Mouse (Mus musculus) T-helper 1 cell (primary cell): Measurements from ENCODE around the gene Il27ra.

Experiments used
- in situ Hi-C: fragments of 300-600 bp; cut with MboI, MseI; formaldehyde crosslinking; loops from one replicate; pipeline ENCODE4 v1.15.1; 2025; ENCODE audit warnings: high pct_unique_total_duplicates

The Il27ra gene

DNA sequence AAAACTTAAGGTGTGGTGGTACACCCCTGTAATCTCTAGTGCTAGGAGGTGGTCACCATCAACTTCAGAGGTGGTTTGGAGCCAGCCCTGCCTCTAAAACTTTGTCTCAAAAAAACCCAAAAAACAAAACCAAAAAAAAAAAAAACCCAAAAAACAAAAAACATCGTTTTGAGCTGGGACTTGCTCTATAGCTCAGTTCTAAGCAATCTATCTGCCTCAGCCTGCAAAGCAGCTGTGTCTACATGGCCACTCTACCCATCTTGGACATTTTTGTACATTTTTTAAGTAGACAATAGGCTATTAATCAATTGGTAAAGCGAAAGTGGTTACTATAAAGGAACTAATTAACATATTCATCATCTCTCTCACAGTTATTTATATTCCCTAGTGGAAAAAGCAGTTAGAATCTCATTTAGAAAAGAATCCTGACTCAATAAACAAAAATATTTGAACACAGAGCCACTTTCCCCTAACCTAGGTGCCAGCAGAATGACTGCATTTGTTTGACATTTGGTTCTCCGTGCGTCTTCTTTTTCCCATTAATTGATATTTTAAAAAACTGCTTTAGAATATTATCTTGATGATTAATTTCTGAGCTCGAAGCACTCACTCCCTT lies 23.2 kb upstream of the Il27ra start:
- in situ Hi-C loops: no loop called here

DNA sequence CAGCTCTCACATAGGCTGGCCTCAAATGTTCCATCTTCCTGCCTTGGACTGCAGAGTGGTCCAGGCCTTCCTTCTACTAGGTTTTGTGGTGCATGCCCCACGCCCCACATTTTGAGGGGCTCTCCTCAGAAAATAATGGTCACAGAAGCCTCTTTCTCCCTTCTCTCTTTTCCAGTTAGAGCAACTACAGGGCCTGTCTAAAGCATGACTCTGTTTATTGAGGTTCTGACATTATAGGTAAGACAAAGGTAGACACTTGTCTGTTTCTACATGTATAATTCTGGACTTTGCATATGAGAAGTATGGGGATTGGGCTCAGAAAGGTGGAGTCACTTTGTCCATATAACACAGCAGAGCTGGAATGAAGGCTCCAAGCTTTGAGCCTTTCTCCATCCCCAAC lies 22.6 kb upstream of the Il27ra start, which contains the start of gene Gm10643:
Gm10643 (minus strand) TSS at position 101 of the 400 bp plus-strand sequence.
- in situ Hi-C loops: no loop called here

DNA sequence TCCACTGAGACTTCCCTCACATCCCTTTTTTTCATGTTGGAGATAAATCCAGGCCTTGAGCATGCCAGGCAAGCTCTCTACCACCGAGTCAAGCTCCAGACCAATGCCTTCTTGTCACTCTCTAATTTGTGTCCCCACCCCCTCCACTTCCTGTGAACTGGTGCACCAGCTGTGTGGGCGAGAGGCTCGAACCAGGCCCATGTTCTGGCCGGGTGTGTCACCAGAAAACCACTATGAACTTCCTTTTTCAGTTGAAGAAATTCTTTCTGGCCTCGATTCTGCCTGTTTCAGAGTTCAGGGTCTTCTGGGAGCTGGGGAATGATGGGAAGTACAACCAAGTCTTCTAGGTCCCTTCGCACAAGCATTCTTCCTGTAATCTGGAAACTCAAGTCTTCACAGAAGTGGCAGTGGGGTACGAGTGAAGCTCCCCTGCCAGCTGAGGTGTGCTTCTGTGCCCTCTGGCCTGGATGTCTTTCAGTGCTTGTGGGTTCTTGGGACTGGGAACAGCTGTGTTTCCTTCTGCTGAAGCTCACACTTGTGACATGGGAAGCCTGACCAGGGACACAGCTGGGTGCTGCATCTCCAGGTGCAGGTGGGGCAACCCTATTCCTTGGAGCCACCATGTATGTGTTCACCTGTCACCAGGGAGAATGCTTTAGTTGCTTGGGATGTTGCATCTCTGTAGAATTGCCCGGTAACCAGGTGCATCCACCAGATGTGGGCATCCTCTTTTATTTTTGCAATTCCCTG lies 21.6 kb upstream of the Il27ra start:
- in situ Hi-C loops: no loop called here

DNA sequence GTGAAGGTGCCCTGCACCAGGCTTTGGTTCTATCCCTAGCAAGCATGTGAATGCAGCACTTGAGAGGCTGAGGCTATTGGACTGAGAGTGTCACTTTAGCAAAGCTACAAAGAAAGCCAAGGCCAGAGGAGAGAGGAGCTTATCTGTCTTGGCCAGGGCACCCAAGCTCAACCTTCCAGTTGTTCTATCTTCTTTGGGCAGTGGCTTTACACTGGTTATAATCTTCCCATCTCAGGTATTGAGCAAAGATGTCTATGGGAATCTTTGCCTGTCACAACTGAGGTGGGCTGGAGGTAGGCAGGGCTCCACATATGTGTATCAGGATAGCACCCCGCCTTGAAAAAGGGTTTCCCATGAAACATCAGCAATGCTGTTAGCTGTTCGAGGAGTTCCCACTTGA lies 17.9 kb upstream of the Il27ra start:
- in situ Hi-C loops: no loop called here

DNA sequence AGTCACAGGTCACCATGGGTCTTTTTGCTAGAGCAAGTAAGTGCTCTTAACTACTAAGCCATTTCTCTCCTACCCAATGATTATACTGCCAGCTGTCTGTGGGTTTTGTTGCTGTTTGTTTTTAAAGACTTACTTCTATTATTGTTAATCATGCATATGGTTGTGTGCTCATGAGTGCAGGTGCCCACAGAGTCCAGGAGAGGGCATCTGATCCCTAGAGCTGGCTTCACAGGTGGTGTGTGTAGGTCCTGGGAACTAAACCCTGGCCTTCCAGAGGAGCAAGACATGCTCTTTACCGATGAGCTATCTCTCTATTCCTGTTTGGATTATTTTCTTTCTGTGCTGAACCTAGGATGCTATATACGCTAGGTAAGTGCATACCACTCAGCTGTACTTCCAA lies 16.8 kb upstream of the Il27ra start:
- in situ Hi-C loops: no loop called here

DNA sequence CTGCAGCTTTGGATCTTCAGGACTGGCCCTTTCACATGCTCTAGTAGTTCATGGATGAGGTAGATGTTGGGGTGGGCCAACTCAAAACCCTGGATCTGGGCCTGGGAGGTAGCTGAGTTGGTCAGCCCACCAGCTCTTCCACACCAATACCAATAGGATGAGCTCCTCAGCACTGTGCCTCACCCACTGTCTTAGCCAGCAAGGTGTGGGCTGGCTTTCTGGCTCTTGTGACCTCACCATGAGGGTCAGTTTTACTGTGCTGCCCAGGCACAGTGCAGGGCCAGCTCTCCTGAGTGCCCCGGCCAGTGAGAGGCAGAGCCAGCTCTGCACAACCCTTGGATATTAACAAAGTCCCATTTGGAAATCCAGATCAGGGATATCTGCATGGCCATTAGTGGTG lies 15.4 kb upstream of the Il27ra start:
- in situ Hi-C loops: no loop called here

DNA sequence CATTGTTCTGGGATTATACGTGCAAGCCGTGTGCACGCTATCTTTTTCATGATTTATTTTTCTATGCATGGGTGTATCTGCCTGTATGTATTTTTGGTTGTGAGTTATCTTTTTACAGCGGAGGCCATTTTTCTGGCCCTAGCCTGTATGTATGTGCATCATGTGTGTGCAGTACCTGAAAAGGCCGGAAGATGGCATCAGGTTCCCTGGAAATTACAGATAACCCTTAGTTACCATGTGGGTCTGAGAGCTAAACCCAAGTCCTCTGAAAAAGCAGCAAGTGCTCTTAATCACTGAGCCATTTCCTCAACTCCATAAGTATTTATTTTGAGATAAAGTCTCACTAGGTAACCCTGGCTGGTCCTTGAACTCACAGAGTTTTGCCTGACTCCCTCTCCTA lies 10.8 kb upstream of the Il27ra start:
- in situ Hi-C loops: loop anchor here (5.0 kb wide), 1 partner anchor 39 kb away; no protein-coding TSS in a partner anchor

DNA sequence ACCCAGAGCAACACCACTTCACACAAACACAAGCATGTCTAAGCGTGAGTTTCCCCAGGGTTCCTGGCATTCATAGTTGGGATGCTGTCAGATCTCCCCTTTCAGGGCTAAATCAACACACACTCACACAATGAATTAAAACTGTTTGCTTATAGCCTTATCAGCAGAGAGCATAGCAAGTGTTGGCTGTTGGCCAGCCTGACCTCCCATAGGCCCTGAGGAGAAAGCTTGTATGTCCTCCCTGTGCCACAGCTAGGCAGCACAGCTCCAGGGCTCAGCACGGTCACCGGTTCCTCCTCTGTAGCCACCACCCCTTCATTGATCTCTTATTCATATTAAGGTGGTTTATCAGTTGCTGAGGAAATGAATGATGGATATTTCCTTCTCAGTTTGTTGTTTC lies 10.4 kb upstream of the Il27ra start:
- in situ Hi-C loops: loop anchor here (5.0 kb wide), 1 partner anchor 40 kb away; no protein-coding TSS in a partner anchor

DNA sequence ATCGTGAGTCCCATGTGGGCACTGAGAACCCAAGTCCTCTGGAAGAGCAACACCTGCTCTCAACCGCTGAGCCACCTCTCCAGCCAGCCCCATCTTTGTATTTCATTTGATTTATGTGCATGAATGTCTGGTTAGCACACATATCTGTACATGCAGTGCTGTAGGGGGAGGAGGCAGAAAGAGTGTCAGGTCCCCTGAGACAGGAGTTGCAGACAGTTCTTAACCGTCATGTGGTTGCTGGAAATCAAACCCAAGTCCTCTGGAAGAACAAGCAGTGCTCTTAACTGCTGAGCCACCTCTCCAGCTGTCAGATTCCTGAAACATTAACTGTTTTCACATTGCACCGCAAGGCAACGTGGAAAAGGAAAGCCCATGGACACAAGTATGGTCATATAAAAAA lies 5.8 kb upstream of the Il27ra start:
- in situ Hi-C loops: no loop called here

DNA sequence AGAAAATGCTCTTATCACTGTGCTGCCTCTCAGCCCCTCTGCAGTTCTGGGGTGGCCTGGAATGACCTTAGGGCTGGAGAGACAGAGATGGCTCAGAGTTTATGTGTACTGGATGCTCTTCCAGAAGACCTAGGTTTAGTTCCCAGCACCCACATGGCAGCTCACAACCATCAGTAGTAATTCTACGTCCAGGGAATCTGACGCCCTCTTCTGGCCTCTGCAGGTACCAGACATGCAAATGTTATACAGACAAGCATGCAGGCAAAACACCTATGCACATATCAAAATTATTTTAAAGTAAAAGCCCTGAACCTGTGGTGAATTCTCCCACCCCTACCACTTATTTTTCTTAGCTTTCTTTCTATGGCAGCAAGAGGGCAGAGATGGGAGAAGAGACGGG lies 4.1 kb upstream of the Il27ra start:
- in situ Hi-C loops: no loop called here

DNA sequence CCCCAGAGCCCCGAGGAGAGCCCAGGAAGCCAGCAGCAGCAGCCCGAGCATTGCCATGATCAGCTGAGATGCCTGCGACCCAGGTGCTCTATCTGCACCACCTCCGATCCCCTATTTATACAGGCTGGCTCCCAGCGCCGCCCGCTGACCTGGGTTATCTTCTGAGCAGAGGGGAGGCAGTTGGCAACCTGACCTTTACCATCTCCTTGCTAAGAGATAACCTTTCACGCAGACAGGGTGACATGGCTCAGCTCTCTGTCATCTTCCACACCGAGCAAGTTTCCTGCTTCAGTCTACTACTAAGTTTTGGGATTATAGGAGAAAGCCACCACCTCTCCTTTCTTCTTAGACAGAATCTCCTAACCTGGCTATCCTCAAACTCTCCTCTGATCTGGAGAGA lies 2.5 kb upstream of the Il27ra start, which contains the start of gene Rln3:
Rln3 (minus strand) TSS at position 101 of the 400 bp plus-strand sequence.
- in situ Hi-C loops: no loop called here

DNA sequence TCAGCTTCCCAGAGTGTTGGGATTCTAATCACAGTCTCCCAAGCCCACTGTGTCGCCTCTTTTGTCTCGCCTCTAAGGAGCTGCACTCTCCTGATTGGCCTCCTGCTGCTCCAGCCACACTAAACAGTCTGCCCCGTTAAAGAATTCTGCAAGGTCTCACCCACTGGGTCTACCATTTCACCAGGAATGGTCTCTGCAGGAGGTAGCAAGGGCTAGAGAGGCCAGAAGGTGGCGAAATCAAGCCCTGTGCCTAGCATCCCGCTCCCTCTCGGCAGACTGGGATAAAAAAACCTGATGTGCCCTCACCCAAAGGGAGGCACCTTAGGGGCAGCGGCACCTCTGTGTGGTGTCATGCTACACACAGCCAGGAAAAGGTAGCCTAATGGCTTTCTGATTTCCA lies 1.7 kb upstream of the Il27ra start:
- in situ Hi-C loops: no loop called here

DNA sequence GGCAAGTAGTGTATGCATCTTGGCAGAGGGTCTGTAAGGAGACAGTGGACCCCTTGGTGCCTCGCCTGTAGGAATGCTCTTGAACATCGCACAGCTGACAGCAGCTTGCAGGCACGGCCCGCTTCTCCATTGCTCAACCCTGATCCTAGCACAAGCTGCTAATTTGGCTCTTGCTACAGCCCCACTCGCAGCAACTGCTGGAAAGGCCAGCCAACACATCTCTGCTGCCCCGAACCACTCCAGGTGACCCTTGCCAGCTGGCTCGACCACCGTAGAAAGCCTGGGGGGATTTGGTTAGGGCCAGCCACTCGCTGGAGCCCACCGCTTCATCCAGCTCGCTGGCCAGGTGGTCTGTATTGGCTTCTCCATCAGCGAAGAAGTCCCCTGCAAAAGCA lies 556 bp upstream of the Il27ra start:
- in situ Hi-C loops: no loop called here

DNA sequence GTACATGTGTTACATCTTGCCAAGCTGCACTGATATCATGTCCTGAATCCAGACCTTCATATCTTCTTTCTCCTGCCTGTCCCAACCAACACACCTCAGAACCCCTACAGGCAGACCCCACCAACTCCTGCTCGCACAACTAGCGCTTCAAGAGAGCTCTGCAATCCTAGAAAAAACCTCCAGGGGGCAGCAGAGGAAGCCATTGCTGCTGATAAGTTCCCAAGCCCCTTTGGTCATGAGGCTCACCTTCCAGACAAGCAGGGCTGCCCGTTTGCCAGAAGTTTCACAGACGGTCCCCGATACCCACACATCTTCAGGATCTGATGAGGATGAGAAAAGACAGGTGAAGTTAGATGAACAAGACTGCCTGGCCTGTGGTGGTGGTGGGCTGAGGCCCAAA lies 3.3 kb downstream of the Il27ra start:
- in situ Hi-C loops: no loop called here

DNA sequence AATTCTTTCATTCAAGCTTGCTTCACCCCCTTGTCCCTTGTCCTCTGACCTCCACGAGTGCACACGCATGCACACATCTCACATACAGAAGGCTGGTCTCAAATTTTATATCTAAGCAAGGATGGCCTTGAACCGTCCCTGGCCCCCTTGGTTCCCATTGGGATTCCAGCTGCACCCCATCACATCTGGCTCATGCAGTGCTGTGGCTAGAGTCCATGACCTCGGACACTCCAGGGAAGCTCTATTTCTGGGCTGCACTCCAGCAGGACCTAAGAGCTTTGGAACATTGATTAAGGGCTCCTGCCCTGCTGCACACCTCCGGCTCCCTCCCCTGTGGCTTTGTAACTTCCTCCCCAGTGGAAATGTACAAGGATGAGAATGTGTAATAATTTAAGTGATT lies 4.4 kb downstream of the Il27ra start:
- in situ Hi-C loops: no loop called here

DNA sequence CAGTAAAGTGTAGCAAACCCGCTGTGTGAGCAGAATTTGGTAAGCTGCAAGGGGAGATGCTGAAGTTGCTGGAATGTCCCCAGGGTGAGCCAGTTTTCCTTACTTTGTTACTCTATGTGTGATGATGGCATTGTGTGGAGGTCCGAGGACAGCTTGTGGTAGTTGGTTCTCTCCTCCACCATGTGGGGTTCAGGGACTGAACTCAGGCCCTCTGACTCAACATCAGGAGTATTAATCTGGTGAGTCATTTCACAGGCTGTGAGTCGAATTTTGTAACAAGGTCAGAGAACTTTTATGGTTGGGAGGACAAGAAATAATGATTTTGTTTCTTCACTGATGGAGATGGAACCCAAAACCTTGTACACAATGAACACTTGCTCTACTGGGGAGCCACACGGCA lies 9.6 kb downstream of the Il27ra start:
- in situ Hi-C loops: no loop called here

DNA sequence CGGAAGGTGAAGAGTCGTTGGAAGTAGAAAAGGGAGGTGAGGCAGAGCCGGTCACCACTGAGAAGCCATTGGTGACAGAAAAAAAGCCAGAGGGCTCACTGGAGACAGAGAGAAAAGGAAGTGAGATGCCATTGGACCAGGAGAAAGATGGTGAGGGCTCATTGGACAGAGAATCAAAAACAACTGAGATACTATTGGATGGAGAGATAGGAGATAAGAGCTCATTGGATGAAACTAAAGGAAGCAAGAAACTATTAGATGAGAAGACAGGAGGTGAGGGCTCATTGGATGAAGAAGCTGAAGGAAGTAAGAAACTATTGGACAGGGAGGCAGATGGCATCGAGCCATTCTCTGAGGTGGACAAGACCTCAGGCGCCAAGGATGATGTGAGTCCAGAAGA lies 13.1 kb downstream of the Il27ra start:
- in situ Hi-C loops: no loop called here

DNA sequence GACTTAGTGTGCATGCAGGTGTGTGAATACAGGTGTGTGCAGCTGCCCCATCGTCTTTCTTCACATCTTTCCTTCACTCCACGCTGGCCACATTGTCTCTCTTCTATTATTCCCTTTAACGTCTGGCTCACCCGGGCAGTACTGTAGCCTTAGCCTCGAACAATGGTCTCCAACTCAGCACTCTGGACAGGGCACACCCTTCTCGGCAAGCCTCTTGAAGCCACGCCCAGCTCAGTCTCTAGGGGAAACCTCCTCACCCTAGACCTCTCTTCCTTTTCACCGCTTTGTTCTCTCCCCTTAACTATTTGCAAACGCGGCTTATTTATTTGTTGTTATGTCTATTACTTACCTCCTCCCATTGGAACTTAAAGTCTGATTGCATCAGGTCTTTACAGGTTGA lies 14.9 kb downstream of the Il27ra start:
- in situ Hi-C loops: no loop called here

DNA sequence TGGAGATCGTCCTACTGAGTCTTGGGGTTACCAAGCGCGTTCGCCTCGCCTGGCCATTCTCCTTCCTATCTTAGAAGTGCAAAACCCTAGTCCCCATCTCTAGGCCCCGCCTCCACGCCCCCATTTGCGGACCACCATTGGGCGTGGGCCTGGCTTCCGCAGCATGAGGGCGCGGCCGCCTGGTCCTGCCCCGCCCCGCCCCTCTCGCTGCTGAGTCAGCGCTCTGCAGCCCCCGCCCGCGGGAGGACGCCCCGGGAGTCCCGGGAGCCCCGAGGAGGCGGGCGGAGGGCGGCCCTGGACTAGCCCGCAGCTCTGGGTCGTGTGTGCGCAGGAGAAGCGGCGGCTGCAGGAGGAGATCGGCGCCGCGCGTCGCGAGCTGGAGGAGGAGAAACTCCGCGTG lies 16.5 kb downstream of the Il27ra start:
- in situ Hi-C loops: no loop called here

DNA sequence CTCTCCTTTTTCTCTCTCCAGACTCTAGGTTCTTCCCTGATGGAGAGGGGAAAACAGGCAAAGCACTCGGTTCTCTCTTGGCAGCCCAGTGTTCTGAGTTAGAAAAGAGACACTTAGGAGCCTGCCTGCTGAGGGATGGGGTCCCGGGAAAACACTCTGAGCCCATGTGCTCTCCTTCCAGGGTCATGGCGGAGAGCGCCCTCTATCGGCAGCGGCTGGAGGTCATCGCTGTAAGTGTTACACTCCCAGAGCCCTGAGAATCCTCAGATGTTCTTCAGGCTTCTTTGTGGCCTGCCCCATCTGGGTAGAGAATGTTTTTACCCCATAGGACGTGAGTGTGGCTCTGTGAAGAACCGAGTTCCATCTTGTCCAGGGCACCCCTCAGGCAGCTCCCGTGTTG lies 18.2 kb downstream of the Il27ra start:
- in situ Hi-C loops: no loop called here

DNA sequence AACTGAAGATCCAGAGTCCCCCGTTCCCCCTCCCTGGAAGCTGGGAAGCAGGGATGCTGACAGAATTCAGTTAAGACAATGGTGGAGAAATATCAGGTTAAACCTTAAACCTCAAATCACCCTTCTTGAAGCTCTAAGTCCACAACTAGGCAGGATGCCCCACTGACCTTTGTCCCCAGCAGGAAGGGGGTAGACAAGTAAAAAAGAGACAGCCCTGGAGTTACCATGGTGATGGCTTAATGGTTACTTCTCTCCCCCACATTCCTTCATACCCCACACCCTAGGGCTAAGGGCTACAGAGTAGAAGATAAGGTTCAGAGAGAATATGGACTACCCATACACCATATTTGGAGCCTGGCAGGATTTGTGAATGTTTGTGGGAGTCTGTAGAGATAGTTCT lies 18.8 kb downstream of the Il27ra start:
- in situ Hi-C loops: no loop called here

DNA sequence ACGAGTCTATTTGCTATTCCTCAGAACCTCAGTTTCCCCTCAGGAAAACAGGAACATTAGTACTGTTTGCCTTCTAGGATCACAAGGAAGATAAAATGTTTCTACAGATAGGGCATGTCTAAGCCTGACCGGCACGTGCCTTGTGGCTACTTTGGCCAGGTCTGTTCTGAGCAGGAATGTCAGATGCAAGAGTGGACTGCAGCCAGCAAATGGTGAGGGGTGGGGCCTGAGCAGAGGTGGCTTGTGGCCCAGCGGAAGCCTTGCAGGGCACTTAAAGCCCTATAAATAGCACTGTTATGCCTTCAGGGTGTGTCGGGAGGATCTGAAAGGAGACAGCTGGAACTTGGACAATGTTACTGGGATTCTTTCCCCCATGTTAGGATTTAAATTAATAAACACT lies 19.3 kb downstream of the Il27ra start:
- in situ Hi-C loops: no loop called here

DNA sequence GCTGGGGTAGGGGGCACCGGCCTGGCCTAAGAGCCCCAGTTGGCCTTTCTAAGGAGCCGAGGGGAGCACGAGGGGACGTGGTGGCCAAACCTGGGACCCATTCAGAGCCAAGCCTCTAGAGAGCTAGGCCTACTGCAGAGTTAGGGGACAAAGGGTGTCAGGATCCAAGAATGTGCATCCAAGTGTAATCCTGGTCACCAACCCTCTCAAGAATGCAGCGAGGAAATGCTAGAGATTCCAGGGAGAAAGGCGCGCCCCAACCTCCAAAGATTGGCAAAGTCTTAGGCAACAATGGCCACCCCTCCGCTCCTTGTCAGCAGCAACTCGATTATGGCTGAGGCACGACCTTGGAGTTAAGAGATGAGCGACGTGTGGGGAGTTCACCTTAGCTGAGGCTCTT lies 20.8 kb downstream of the Il27ra start:
- in situ Hi-C loops: no loop called here
